Mouse (Mus musculus) B cell, adult 67 days (primary cell): ENCODE results near the gene Clps. TPM values are rescaled to one million over a fixed set of nuclear protein-coding genes. Genes with fewer than 3 reads are reported as not detected.

Experiments
- total RNA-seq, 2 experiments: library from RNA; stranded (reverse); gene quantifications; 4 replicates each; pipeline ENCODE4 v1.2.4; 2023

The Clps gene
- total RNA-seq: not detected

DNA sequence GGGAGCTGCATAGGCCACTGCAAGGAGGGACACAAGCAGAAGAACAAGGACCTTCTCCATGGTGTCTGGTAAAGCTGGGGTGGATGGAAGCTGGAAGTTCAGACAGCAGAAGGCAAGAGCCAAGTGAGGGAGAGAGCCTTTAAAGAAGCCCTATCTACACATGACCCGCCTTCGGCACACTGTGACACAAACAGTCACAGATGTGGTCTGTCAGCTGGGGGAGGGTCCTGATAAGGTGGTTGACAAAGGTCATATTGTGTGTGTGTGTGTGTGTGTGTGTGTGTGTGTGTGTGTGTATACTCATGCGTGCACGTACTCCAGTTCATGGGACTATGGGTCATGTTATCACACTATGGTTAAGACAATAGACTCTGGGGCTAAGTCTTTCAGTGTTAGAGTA lies at the start of gene Clps:
Gene Clps (minus strand): TSS at position 169 of the 400 bp plus-strand sequence.

DNA sequence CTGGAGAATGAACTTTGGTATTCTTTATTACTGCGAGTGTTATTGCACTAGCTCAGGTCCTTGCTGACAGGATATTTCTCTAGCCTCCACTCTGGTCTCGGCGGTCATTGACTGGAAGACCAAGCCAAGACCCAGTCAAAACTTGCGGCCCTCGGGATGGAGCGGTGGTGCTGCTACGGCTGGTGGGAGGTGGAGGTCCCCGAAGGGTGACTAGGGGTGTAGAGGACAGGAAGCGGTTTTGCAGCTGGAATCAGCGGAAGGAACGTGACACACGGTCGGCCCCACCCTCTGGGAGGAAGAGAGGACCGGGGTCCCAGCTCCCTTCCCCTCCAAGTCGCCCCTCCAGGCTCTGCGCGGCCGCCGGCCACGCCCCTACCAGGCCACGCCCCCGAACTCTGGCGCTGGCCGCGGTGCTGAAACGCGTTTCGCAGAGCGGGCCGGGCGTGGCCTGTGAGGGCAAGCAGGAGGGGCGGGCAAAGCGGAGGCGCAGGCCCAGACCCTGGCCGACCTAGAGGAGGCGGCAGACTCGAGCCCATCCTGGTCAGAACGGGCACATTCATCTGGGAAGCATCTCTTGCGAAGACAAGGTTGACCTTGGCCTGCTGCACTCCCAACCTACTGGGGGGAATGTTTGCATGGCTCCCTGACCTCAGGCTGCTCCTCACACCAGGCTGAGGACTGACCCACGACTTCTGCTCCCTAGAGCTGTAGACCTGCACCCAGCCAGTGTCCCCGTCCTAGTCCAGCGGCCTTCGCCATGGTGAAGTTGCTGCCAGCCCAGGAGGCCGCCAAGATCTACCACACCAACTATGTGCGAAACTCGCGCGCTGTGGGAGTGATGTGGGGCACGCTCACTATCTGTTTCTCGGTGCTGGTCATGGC lies 14.9 kb upstream of the Clps start, which contains the start of gene Lhfpl5:
Gene Lhfpl5 (plus strand): TSS at position 398 of the 882 bp plus-strand sequence.

DNA sequence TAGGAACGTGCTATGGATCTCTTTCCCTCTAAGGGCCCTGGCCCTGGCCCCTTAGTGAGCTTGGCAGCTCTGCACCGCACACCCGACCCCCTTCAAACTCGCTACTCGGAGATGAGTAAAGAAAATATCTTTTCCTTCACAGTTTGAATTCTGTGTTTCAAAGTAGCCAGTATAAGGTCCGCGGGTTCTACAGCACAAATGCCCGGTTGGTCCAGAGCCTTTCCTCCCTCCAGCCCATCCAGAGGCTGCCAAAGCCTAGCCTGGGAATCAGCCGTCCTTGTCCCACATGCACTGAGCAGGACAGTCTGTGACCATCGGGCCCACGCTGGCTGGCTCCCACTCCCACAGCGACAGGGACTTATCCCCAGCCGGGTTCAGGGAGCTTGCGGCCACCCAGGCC lies 11.5 kb downstream of the Clps start, which contains the start of gene Clpsl2:
Gene Clpsl2 (plus strand): TSS at position 301 of the 400 bp plus-strand sequence.

GRCm38 (mm10) chr17:28530506-28530905 lies 30.1 kb downstream of the Clps start, which contains the start of gene Armc12:
Gene Armc12, plus strand, starts transcription at chr17:28530806.

DNA sequence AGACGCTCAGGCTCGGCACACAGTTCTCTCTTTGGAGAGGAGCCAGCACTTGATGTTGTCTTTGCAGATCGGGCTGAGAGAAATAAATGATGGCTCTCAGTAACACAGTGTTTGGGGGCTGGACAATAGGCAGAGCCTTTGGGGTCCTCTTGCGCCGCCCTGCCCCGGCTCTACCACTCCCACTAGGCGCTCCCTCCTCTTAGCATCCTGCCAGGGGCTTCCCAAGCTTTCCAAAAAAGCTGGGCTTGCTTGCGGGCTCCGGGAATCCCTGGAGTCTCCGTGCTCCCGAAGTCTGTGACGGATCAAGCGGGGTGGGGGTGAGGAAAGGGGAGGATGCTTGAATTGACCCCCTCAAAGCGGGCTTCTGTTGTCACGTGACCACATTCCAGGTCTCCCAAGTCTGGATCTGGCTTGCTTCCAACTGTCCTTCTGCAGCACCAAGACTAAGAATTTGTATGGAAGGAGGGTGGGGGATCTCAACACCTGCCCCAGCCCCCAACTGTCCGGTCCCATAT lies 43.1 kb downstream of the Clps start, which contains the start of gene Fkbp5:
Gene Fkbp5 (minus strand): TSS at position 87 of the 515 bp plus-strand sequence.

Other genes starting within 250 kb of the Clps start
- 10 to 100 TPM; 32.4 to 44.6 TPM for gene Fance, start 247.2 kb downstream of the Clps start, total RNA-seq
- 1,000 to 10,000 TPM; 1,465 to 1,565 TPM for gene Rpl10a, start 232.3 kb downstream of the Clps start, total RNA-seq
- 1 to 10 TPM in 1 of 2 experiments, not detected in 1; 1.3 TPM for gene Tead3, start 209.9 kb downstream of the Clps start, total RNA-seq
- gene Tulp1, start 195.5 kb downstream of the Clps start, total RNA-seq: not detected
- 10 to 100 TPM; 24.0 to 31.4 TPM for gene Fkbp5, start 43.2 kb downstream of the Clps start, total RNA-seq
- gene Armc12, start 30.0 kb downstream of the Clps start, total RNA-seq: not detected
- not detected for gene Clpsl2, start 11.4 kb downstream of the Clps start, total RNA-seq
- gene Lhfpl5, start 14.9 kb upstream of the Clps start, total RNA-seq: not detected
- gene Srpk1, start 61.9 kb upstream of the Clps start, total RNA-seq: 100 to 1,000 TPM; 103 to 108 TPM
- under 1 TPM in 1 of 2 experiments, not detected in 1; 0.42 TPM for gene Slc26a8, start 129.5 kb upstream of the Clps start, total RNA-seq
- 100 to 1,000 TPM in 1 of 2 experiments, 10 to 100 TPM in 1; 89.1 to 121 TPM for gene Mapk14, start 130.6 kb upstream of the Clps start, total RNA-seq
- gene AC170998.1, start 165.3 kb upstream of the Clps start, total RNA-seq: 10 to 100 TPM in 1 of 2 experiments, 1 to 10 TPM in 1; 9.0 to 10.7 TPM
- gene Mapk13, start 208.5 kb upstream of the Clps start, total RNA-seq: not detected
- gene Brpf3, start 240.3 kb upstream of the Clps start, total RNA-seq: 10 to 100 TPM; 62.1 to 75.6 TPM